Mouse (Mus musculus): ENCODE measurements around the gene Creb3l2. TPM values are rescaled to one million over a fixed set of nuclear protein-coding genes. Genes with fewer than 3 reads are reported as not detected.

The Creb3l2 gene
- 133 TPM for polyA plus RNA-seq (2014; fragmentation: Illumina TruSeq; extraction: RNeasy Lipid Tissue Mini Kit (QIAGEN cat#74804))

DNA sequence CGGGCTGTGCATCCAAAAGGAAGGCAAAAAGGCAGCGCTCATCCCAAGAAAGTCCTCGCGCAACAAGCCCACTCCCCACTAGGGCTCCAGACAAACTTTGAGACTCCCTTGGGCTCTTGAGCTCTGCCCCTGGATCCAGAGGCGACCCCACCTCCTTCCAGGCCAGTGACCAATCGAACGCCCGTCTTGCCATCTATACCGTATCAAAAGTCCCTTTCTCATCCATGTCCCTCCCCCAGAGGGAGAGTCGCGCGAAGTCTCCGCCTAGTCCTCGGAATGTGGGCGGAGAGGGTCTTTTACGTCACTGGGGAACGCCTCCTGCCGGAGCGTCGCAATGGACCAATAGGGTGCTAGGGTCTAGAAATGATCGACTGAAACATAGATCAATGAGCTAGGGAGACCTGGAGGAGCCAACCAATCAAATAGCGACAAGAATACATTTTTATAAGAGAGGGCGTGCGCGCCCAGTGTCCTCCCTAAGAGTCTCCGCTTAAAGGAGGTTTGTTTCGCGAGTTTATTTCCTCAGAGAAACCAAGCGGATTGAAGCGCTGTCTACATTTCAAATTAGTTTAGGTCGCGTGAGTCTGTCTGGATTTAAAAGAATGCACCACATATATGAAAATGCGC is at the start of gene Creb3l2:
TSS of gene Creb3l2 (minus strand) at position 106 of the 627 bp plus-strand sequence.

GRCm38 (mm10) chr6:37299562-37300390 is 142.2 kb downstream of the Creb3l2 start, which contains the start of gene Dgki:
Gene Dgki (minus strand): TSS chr6:37300184.

Other genes with a start within 250 kb of the Creb3l2 start
- gene Dgki, start 142.0 kb downstream of the Creb3l2 start, polyA plus RNA-seq (2014; fragmentation: Illumina TruSeq; extraction: RNeasy Lipid Tissue Mini Kit (QIAGEN cat#74804)), result 0.29 TPM
- gene Akr1d1, start 88.0 kb upstream of the Creb3l2 start, polyA plus RNA-seq (2014; fragmentation: Illumina TruSeq; extraction: RNeasy Lipid Tissue Mini Kit (QIAGEN cat#74804)), result 0.26 TPM